Mouse (Mus musculus) limb, embryonic 10.5 days (tissue): ENCODE data around the gene Prkce. TPM values are rescaled to one million over a fixed set of nuclear protein-coding genes. Genes with fewer than 3 reads are reported as not detected.

Source experiments
- DNase-seq: peaks from one replicate; pipeline ENCODE4 v3.0.0-alpha.2; 2017; ENCODE audit warnings: low spot score
- H3K27ac ChIP-seq: fragments of 300-500 bp; sonication (generic); 2 replicates; pipeline ENCODE4 v1.5.1; 2016; ENCODE audit warnings: mild to moderate bottlenecking
- H3K27me3 ChIP-seq: fragments of 300-500 bp; sonication (generic); 2 replicates; pipeline ENCODE4 v1.6.1; 2016; ENCODE audit warnings: low read depth, mild to moderate bottlenecking; ENCODE audit not compliant: poor library complexity, severe bottlenecking
- H3K36me3 ChIP-seq: fragments of 300-500 bp; sonication (generic); 2 replicates; pipeline ENCODE4 v1.6.1; 2016; ENCODE audit warnings: mild to moderate bottlenecking, moderate library complexity
- H3K4me1 ChIP-seq: fragments of 300-500 bp; sonication (generic); 2 replicates; pipeline ENCODE4 v1.6.1; 2016
- H3K4me3 ChIP-seq: fragments of 300-500 bp; sonication (generic); 2 replicates; pipeline ENCODE4 v1.5.1; 2016; ENCODE audit warnings: mild to moderate bottlenecking, moderate library complexity
- H3K9me3 ChIP-seq: fragments of 300-500 bp; sonication (generic); replicated peaks from 2 replicates; pipeline ENCODE4 v1.6.1; 2016; ENCODE audit warnings: mild to moderate bottlenecking
- WGBS: fragments of 180-500 bp; shearing (Covaris S2); methylation state at CpG from one replicate; pipeline ENCODE4 v1.1.7; 2016; 5-methylcytosine and 5-hydroxymethylcytosine counted together
- polyA plus RNA-seq: library from polyadenylated mRNA; unstranded; fragments of >200 nt; fragmentation: Nextera tagmentation; extraction: Ambion mirVana; gene quantifications from 2 replicates; pipeline ENCODE4 v1.2.1, GENCODE M21; 2016

Gene Prkce
- polyA plus RNA-seq, 1 experiment from 2014 or later: 4.9 TPM

DNA sequence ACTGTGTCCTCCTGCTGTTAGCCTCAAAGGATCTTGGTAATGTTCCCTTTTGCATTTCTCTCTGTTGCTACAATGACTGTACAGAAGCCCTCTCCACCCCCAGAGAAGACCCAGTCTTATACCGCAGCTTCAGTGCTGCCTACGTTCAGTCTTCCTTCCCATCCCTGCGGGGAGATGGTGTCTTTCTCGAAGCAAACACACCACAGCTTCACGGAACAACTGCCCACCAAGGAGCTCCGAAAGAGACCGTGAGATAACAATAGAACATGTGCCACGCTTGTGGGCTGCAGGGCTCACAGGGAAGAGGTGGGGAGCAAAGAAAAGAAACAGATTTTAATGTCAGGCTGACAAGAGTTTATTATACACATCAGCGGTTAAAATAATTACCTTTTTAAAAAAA, 46.7 kb downstream of the Prkce start:
- 73% methylated on average over 9 of the region's 9 CpGs for WGBS
- no peak for DNase-seq
- H3K4me1 ChIP-seq: 0 out of 2 replicates have a peak, but pooled peaks cover 6% of the 10 kb centered on the region
- no peaks in the 10 kb centered on the region for H3K27me3 ChIP-seq
- no peaks in the 10 kb centered on the region for H3K9me3 ChIP-seq
- H3K27ac ChIP-seq: no peak overlapping the region
- H3K4me3 ChIP-seq: no peak overlapping the region
- H3K36me3 ChIP-seq: no peaks in the 10 kb centered on the region

DNA sequence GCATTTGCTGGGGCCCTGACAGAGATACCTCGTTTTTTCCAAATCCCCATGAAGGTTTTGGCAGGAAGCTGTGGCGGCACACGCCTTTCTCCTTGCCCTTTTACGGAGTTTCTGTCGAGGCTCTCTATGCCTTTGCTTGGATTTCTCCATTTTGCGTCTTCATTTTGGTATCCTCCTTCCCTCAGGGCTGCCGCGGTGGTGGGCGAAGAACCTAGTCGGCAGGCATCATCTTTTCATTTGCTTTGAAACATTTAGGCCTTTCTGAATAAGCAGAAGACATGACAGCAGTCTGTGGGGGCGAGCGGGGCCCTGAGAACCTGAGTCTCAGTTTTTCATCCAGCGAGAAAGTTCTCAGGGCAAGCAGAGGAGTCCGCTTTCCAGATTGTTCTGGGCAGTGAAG, 47.2 kb downstream of the Prkce start:
- Histone ChIP-seq H3K9me3 (no peaks in the 10 kb centered on the region), H3K36me3 (no peaks in the 10 kb centered on the region), H3K27me3 (no peaks in the 10 kb centered on the region), H3K4me1 (0 out of 2 replicates have a peak, but pooled peaks cover 6% of the 10 kb centered on the region), H3K4me3 (no peak overlapping the region), H3K27ac (no peak overlapping the region)
- DNase-seq: no peak
- WGBS: 87% methylated on average over 14 of the region's 14 CpGs

DNA sequence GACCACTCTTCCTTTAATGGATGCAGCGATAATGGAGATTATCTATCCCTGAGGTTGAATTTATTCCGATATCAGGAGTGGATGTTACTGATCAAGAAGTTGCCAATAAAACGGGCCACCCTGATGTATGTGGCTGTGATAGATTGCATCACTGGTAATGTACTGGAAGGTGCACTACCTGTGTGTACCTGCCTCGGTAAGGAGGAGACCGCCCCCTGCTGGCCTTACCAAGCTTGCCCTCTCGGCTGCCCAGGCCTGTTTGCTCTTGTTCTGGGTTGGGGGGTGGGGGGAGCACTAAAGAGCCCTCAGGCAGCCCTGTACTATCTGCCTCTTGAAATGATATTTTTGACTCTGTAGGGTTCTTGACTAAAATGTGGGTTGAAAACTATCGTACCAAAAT, 48.2 kb downstream of the Prkce start:
- Histone ChIP-seq H3K9me3 (no peaks in the 10 kb centered on the region), H3K27ac (no peak overlapping the region), H3K4me1 (0 out of 2 replicates have a peak, but pooled peaks cover 6% of the 10 kb centered on the region), H3K36me3 (no peaks in the 10 kb centered on the region), H3K27me3 (no peaks in the 10 kb centered on the region), H3K4me3 (no peak overlapping the region)
- 83% methylated on average over 7 of the region's 7 CpGs for WGBS
- DNase-seq: no peak

DNA sequence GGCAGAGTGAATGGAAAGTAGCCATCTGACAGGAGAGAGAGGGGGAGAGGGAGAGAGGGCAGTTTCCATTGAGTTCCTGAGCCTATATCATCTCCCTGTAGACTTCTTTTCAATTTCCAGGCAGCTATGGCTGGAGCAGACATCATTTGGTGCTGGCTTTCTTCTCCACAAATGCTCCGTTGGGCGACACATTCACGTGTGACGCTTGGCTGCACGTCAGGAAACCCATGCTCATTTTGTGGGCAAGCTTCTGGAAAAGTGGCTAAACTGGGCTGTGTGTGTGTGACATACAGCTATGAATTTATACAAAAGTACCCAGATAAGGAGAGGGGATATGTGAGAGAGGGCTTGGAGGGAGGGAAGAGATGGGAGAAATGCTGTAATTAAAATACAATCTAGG, 49.9 kb downstream of the Prkce start:
- Histone ChIP-seq H3K9me3 (no peaks in the 10 kb centered on the region), H3K4me3 (no peak overlapping the region), H3K36me3 (no peaks in the 10 kb centered on the region), H3K27me3 (no peaks in the 10 kb centered on the region), H3K27ac (no peak overlapping the region), H3K4me1 (0 out of 2 replicates have a peak, but pooled peaks cover 6% of the 10 kb centered on the region)
- DNase-seq: no peak
- 95% methylated on average over 5 of the region's 5 CpGs for WGBS

DNA sequence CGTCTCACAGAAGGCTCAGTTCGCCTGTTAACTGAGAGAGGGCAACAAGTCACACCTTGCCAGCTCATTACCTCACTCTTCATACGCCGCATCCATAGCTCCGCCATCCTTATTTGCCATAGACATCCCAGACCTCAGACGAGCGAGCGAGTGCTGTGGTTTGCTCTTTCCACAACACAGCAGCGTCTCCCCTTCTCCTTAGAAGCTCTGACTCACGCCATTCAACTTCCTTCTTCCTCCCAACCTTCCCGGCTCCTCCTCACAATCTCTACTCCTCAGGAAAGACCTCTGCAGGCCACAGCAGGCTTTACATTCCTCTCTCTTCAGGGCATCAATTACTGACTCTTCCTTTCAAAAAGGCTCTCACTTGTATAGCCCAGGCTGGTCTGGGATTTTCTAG, 51.0 kb downstream of the Prkce start:
- 84% methylated on average over 11 of the region's 11 CpGs for WGBS
- DNase-seq: no peak
- H3K27me3 ChIP-seq: no peaks in the 10 kb centered on the region
- no peak overlapping the region for H3K27ac ChIP-seq
- no peaks in the 10 kb centered on the region for H3K9me3 ChIP-seq
- H3K4me3 ChIP-seq: no peak overlapping the region
- no peaks in the 10 kb centered on the region for H3K36me3 ChIP-seq
- 0 out of 2 replicates have a peak, but pooled peaks cover 6% of the 10 kb centered on the region for H3K4me1 ChIP-seq

DNA sequence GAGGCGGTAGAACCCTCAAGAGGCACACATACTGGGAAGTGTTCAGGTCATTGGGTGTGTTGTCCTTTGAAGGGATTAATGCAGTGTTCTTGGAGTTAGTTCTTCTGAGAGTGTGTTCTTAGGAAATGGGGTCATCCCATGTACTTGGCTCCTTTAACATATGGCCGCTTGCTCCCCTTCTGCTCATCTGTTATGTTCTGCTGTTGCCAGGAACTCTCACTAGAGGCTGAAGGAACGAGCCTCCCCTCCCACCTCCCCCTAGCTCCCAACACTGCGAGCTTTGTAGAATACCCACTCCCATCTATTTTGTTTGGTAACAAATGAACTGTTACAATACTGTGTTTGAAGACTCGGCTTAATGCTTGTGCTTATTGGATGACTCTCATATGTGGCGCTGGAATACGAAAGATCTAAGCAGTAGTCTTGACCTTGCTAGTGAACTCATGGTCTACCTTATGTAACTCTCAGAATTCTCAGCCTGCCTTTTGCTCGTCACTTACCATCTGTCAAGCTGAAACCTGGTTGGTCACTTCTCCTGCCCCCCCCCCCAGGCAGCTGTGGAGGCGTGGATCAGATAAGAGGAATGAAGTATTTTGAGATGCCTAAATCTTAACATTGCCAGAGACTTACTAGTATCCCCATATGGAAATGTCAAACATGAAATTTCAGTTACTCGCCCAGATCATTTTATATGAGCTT, 58.1 kb downstream of the Prkce start:
- Histone ChIP-seq H3K27me3 (no peaks in the 10 kb centered on the region), H3K9me3 (no peaks in the 10 kb centered on the region)
- WGBS: 78% methylated on average over 10 of the region's 10 CpGs

DNA sequence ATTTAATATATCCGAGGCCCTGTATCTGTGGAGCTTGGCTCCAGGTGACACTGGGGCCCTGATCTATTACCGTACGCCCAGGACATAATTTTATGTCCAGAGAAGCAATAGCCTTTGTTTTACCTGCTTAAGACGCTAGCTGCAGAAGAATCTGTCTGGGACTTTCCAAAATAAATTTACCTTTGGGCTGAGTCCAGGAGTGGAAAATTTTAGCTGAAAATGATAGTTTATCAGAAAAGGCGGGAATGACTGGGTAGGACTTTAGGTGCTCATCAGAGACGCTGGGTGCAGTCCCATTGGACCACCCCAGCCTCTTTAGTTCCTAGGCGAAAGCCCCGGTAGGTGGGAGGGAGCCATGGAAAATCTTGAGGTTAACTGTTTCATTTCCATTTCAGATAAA, 58.6 kb downstream of the Prkce start:
- WGBS: 84% methylated on average over 8 of the region's 8 CpGs
- no peak for DNase-seq
- Histone ChIP-seq H3K36me3 (no peaks in the 10 kb centered on the region), H3K4me1 (no peaks in the 10 kb centered on the region), H3K27ac (no peak overlapping the region), H3K9me3 (no peaks in the 10 kb centered on the region), H3K27me3 (no peaks in the 10 kb centered on the region), H3K4me3 (no peak overlapping the region)

More for the DNA sequence above, 58.1 kb downstream of the Prkce start:
- H3K4me1 ChIP-seq: no peaks in the 10 kb centered on the region
- DNase-seq: no peak
- H3K36me3 ChIP-seq: no peaks in the 10 kb centered on the region
- H3K27ac ChIP-seq: no peak overlapping the region
- H3K4me3 ChIP-seq: no peak overlapping the region

DNA sequence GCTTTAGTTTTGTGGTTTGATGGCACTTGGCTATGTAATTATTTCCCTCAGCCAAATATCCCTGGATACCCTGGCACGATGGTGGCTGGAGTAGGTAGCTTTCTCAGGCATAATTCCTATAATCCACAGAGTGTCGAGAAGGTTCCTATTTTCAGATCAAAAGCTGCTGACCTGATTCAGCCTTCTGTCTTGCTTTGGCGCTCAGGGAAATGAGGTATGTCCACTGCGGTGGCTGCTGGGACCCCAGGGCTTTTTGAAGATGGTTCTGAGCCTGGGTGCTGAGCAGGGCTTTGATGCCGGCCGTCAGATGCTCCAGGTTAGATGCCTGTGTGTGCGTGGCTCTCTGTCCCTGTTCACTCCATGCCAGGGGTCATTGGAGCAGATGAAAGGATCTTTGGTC, 59.0 kb downstream of the Prkce start:
- no peaks in the 10 kb centered on the region for H3K9me3 ChIP-seq
- H3K4me1 ChIP-seq: peaks cover 1% of the 10 kb centered on the region; the same call in 1 of the 2 replicates
- H3K4me3 ChIP-seq: no peak overlapping the region
- H3K27ac ChIP-seq: no peak overlapping the region
- no peaks in the 10 kb centered on the region for H3K36me3 ChIP-seq
- H3K27me3 ChIP-seq: no peaks in the 10 kb centered on the region
- 82% methylated on average over 7 of the region's 7 CpGs for WGBS
- no peak for DNase-seq

DNA sequence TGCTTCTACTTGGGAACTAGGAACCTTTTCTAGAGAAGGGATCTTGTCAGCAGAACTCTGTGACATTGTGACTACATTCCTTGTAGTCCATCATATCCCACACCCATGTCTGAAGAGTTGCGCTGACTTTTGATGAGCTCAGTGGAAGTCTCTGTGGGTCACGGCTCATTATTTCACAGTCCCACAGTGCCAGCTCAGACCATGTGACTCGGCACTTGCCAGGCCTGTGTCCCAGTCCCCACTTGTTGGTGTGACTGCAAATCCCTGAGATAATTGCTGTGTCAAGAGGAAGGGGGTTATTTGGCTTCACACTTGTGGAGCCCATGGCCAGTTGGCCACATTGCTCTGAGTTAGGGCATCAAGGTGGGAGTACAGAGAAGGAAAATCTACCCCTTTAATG, 59.8 kb downstream of the Prkce start:
- H3K36me3 ChIP-seq: no peaks in the 10 kb centered on the region
- H3K27ac ChIP-seq: no peak overlapping the region
- WGBS: 85% methylated on average over 3 of the region's 3 CpGs
- no peak for DNase-seq
- H3K27me3 ChIP-seq: no peaks in the 10 kb centered on the region
- no peak overlapping the region for H3K4me3 ChIP-seq
- H3K4me1 ChIP-seq: peaks cover 9% of the 10 kb centered on the region
- no peaks in the 10 kb centered on the region for H3K9me3 ChIP-seq

DNA sequence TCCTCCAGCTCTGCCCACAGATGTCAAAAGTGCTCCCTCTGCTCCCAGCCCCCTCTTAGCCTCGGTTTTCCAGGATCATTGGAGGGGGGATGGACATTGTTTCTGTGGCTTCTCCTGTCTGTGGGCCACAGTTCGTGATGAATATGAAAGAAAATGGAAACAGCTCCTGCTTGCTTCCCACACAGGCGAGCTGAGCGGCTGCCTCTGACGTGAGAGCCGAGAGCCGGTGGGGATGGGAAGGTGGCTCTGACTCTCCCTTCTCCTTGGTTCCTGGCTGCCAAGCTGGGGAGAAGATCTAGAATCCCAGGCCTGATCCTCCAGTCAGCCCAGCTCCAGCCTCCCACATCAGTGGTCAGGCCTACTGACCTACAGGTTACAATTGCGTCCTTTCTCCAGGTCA, 61.3 kb downstream of the Prkce start:
- Histone ChIP-seq H3K27me3 (no peaks in the 10 kb centered on the region), H3K9me3 (no peaks in the 10 kb centered on the region), H3K4me3 (no peak overlapping the region), H3K4me1 (peaks cover 9% of the 10 kb centered on the region), H3K36me3 (no peaks in the 10 kb centered on the region), H3K27ac (no peak overlapping the region)
- DNase-seq: no peak
- 90% methylated on average over 8 of the region's 8 CpGs for WGBS

DNA sequence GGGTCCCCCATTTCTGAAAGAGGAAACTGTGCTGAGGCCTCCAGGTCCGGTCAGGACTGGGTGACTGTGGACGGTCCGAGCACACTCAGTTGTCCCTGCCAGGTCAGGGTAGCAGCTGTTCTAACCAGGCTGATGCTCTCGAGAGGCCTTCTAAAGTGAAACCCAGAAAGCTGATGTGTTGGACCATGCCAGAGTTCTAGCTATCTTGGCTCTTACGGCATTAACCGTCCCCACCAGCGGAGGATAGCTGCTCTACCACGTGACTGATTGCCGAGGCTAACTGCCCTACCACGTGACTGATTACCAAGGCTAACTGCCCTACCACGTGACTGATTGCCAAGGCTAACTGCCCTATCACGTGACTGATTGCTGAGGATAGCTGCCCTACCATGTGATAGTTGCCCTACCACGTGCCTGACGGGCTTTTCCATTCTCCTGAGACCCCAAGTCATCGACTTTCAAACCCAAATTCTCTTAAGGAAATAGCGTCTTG, 62.6 kb downstream of the Prkce start:
- H3K36me3 ChIP-seq: no peaks in the 10 kb centered on the region
- H3K9me3 ChIP-seq: no peaks in the 10 kb centered on the region
- H3K4me1 ChIP-seq: peaks cover 9% of the 10 kb centered on the region
- H3K27me3 ChIP-seq: no peaks in the 10 kb centered on the region
- no peak overlapping the region for H3K27ac ChIP-seq
- no peak for DNase-seq
- no peak overlapping the region for H3K4me3 ChIP-seq
- WGBS: 92% methylated on average over 16 of the region's 16 CpGs

DNA sequence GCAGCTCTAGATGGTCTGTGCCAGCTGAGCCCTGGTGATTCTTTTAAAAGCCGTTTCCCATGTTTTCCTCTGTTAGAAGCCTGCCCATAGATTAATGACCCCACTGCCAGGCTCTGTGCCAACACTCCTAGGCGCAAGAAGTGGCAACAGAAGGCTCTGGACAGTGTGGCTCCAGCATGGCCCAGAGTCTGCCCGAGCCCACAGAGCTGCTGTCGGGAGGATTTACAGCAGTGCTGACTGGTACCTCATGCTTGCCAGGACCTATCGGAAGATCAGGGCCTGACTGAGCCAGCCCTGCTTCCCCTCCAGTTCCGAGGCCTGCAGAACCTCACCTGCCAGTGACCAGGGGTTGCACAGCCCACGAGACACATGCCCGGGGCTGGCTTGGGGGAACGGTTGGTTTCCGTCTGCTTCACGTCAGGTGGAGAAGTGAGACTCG, 64.2 kb downstream of the Prkce start:
- Histone ChIP-seq H3K9me3 (no peaks in the 10 kb centered on the region), H3K27me3 (no peaks in the 10 kb centered on the region), H3K36me3 (no peaks in the 10 kb centered on the region), H3K4me3 (no peak overlapping the region), H3K27ac (peak overlapping the region; percentile 25; the same call in 1 of the 2 replicates), H3K4me1 (peaks cover 9% of the 10 kb centered on the region)
- DNase-seq: no peak
- 68% methylated on average over 12 of the region's 12 CpGs for WGBS

DNA sequence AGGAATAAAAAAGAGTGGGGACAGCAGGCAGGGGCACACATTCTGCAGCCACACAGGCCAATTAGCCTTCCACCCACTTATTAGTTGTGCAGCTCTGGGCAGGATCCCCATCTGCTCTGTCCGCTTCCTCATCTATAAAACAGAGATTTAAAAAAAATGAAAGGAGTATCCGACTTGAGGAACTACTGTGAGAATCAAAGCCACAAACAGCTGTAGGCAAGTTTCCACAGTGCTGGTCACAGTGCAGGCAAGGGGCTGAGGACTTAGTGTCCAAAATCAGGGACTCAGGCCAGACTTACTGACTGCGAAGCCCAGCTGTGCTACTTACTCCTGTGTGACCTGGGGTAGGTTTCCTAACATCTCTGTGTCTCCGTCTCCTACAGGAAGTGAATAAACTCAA, 64.7 kb downstream of the Prkce start:
- no peak overlapping the region for H3K4me3 ChIP-seq
- H3K36me3 ChIP-seq: no peaks in the 10 kb centered on the region
- WGBS: 91% methylated on average over 4 of the region's 4 CpGs
- peaks cover 9% of the 10 kb centered on the region for H3K4me1 ChIP-seq
- H3K9me3 ChIP-seq: no peaks in the 10 kb centered on the region
- no peaks in the 10 kb centered on the region for H3K27me3 ChIP-seq
- DNase-seq: no peak
- peak overlapping the region; percentile 25; the same call in 1 of the 2 replicates for H3K27ac ChIP-seq
